Mouse (Mus musculus) embryonic facial prominence, embryonic 15.5 days (tissue): ENCODE measurements around the gene Tinf2. TPM values are rescaled to one million over a fixed set of nuclear protein-coding genes. Genes with fewer than 3 reads are reported as not detected.

Experiments
- ATAC-seq: fragments of 200-750 bp; cut with Nextera tagmentation; 2 replicates; pipeline ENCODE4 v1.8.0; 2017; ENCODE audit warnings: low read depth, moderate TSS enrichment; ENCODE audit not compliant: insufficient number of reproducible peaks, low FRiP score, low TSS enrichment
- H3K27ac ChIP-seq: fragments of 300-500 bp; sonication (generic); replicated peaks from 2 replicates; pipeline ENCODE4 v1.5.1; 2015; ENCODE audit warnings: mild to moderate bottlenecking, inconsistent platforms
- H3K27me3 ChIP-seq: fragments of 300-500 bp; sonication (generic); 2 replicates; pipeline ENCODE4 v1.6.1; 2015; ENCODE audit warnings: inconsistent platforms
- H3K36me3 ChIP-seq: fragments of 300-500 bp; sonication (generic); 2 replicates; pipeline ENCODE4 v1.6.1; 2015; ENCODE audit warnings: mild to moderate bottlenecking, inconsistent platforms
- H3K4me1 ChIP-seq: fragments of 300-500 bp; sonication (generic); 2 replicates; pipeline ENCODE4 v1.6.1; 2015; ENCODE audit warnings: inconsistent platforms
- H3K4me2 ChIP-seq: fragments of 300-500 bp; sonication (generic); replicated peaks from 2 replicates; pipeline ENCODE4 v1.6.1; 2015; ENCODE audit warnings: mild to moderate bottlenecking, inconsistent platforms
- H3K4me3 ChIP-seq: fragments of 300-500 bp; sonication (generic); replicated peaks from 2 replicates; pipeline ENCODE4 v1.5.1; 2015; ENCODE audit warnings: mild to moderate bottlenecking, inconsistent platforms
- H3K9ac ChIP-seq: fragments of 300-500 bp; sonication (generic); 2 replicates; pipeline ENCODE4 v1.6.1; 2015; ENCODE audit warnings: inconsistent platforms
- H3K9me3 ChIP-seq: fragments of 300-500 bp; sonication (generic); replicated peaks from 2 replicates; pipeline ENCODE4 v1.6.1; 2016; ENCODE audit warnings: inconsistent platforms
- WGBS: fragments of 180-500 bp; shearing (Covaris S2); methylation state at CpG from one replicate; pipeline ENCODE4 v1.1.7; 2015; 5-methylcytosine and 5-hydroxymethylcytosine counted together
- polyA plus RNA-seq: library from polyadenylated mRNA; unstranded; fragments of >200 nt; fragmentation: Nextera tagmentation; extraction: Ambion mirVana; gene quantifications from 2 replicates; pipeline ENCODE4 v1.2.1, GENCODE M21; 2015

The Tinf2 gene
- polyA plus RNA-seq, 1 experiment from 2014 or later = 34.0 TPM

GRCm38 (mm10) chr14:55702761-55703160, 21.1 kb upstream of the Tinf2 start:
- Histone ChIP-seq H3K27me3 (no peaks in the 10 kb centered on the region), H3K4me1 (no peaks in the 10 kb centered on the region), H3K4me2 (no peak overlapping the region), H3K36me3 (no peaks in the 10 kb centered on the region), H3K9ac (no peak overlapping the region), H3K27ac (no peak overlapping the region), H3K4me3 (no peak overlapping the region), H3K9me3 (no peaks in the 10 kb centered on the region)
- 55% methylated on average over 6 of the region's 6 CpGs for WGBS
- no peak for ATAC-seq

GRCm38 (mm10) chr14:55701131-55701530, 19.5 kb upstream of the Tinf2 start:
- WGBS = 51% methylated on average over 9 of the region's 9 CpGs

GRCm38 (mm10) chr14:55697226-55697625, 15.6 kb upstream of the Tinf2 start:
- Histone ChIP-seq H3K9ac (no peak overlapping the region), H3K4me1 (no peaks in the 10 kb centered on the region), H3K4me3 (no peak overlapping the region), H3K4me2 (no peak overlapping the region), H3K27ac (no peak overlapping the region), H3K9me3 (no peaks in the 10 kb centered on the region), H3K27me3 (no peaks in the 10 kb centered on the region), H3K36me3 (no peaks in the 10 kb centered on the region)
- WGBS = 82% methylated on average over 4 of the region's 4 CpGs
- ATAC-seq = no peak

More at GRCm38 (mm10) chr14:55701131-55701530, 19.5 kb upstream of the Tinf2 start:
- Histone ChIP-seq H3K4me2 (no peak overlapping the region), H3K27me3 (no peaks in the 10 kb centered on the region), H3K27ac (0 out of 2 replicates have a peak overlapping the region, but pooled peaks have one; percentile 14), H3K9ac (no peak overlapping the region), H3K4me1 (no peaks in the 10 kb centered on the region), H3K4me3 (no peak overlapping the region), H3K9me3 (no peaks in the 10 kb centered on the region), H3K36me3 (no peaks in the 10 kb centered on the region)
- no peak for ATAC-seq

- no peaks in the 10 kb centered on the region for H3K36me3 ChIP-seq
- H3K9ac ChIP-seq = no peak overlapping the region
- no peaks in the 10 kb centered on the region for H3K27me3 ChIP-seq
- 49% methylated on average over 10 of the region's 10 CpGs for WGBS
- no peak overlapping the region for H3K27ac ChIP-seq
- no peak overlapping the region for H3K4me2 ChIP-seq
- H3K4me3 ChIP-seq = no peak overlapping the region
- no peak for ATAC-seq
- H3K4me1 ChIP-seq = no peaks in the 10 kb centered on the region
- no peaks in the 10 kb centered on the region for H3K9me3 ChIP-seq
Observed at GRCm38 (mm10) chr14:55689433-55689832, 7.8 kb upstream of the Tinf2 start.

GRCm38 (mm10) chr14:55682118-55682493, 486 bp upstream of the Tinf2 start:
- Histone ChIP-seq H3K9ac (peak overlapping the region; percentile 50), H3K4me1 (peaks cover 21% of the 10 kb centered on the region), H3K4me3 (peak overlapping the region; percentile 77), H3K36me3 (peaks cover 35% of the 10 kb centered on the region), H3K27me3 (no peaks in the 10 kb centered on the region), H3K4me2 (peak overlapping the region; percentile 79), H3K9me3 (no peaks in the 10 kb centered on the region), H3K27ac (peak overlapping the region; percentile 89)
- ATAC-seq = peak; percentile 5; the same call in 1 of the 2 replicates
- 11% methylated on average over 3 of the region's 3 CpGs for WGBS

- WGBS = 82% methylated on average over 4 of the region's 4 CpGs
Observed at GRCm38 (mm10) chr14:55677615-55678014, 4.0 kb downstream of the Tinf2 start.

GRCm38 (mm10) chr14:55672741-55673060, 8.9 kb downstream of the Tinf2 start:
- ATAC-seq = no peak
- H3K9ac ChIP-seq = no peak overlapping the region
- H3K27ac ChIP-seq = no peak overlapping the region; the same call in 1 of the 2 replicates
- H3K4me3 ChIP-seq = peak overlapping the region; percentile 66
- WGBS = 72% methylated on average over 7 of the region's 7 CpGs
- peaks cover 18% of the 10 kb centered on the region for H3K4me1 ChIP-seq
- peak overlapping the region; percentile 74 for H3K4me2 ChIP-seq
- H3K27me3 ChIP-seq = no peaks in the 10 kb centered on the region
- H3K36me3 ChIP-seq = peaks cover 42% of the 10 kb centered on the region
- H3K9me3 ChIP-seq = no peaks in the 10 kb centered on the region

More at GRCm38 (mm10) chr14:55677615-55678014, 4.0 kb downstream of the Tinf2 start:
- H3K4me1 ChIP-seq = peaks cover 25% of the 10 kb centered on the region
- no peaks in the 10 kb centered on the region for H3K27me3 ChIP-seq
- H3K9me3 ChIP-seq = no peaks in the 10 kb centered on the region
- no peak overlapping the region for H3K9ac ChIP-seq
- no peak overlapping the region for H3K4me3 ChIP-seq
- no peak overlapping the region for H3K27ac ChIP-seq
- H3K4me2 ChIP-seq = no peak overlapping the region
- no peak for ATAC-seq
- H3K36me3 ChIP-seq = peaks cover 60% of the 10 kb centered on the region

GRCm38 (mm10) chr14:55671833-55672740, 9.5 kb downstream of the Tinf2 start, which contains the start of the genes Gmpr2 and Nedd8:
Gene Gmpr2 (plus strand): TSS chr14:55671941.
Gene Nedd8 (minus strand): TSS chr14:55672124.
- Histone ChIP-seq H3K9ac (peak within 1 kb of the TSS; percentile 76), H3K36me3 (peaks cover 35% of the 10 kb centered on the region), H3K27me3 (no peaks in the 10 kb centered on the region), H3K27ac (peak within 1 kb of the TSS; percentile 94), H3K9me3 (no peaks in the 10 kb centered on the region), H3K4me3 (peak within 1 kb of the TSS; percentile 66), H3K4me1 (peaks cover 18% of the 10 kb centered on the region), H3K4me2 (peak within 1 kb of the TSS; percentile 74)
- WGBS = under 1% methylated on average over 38 of the region's 38 CpGs
- ATAC-seq = peak; percentile 98

GRCm38 (mm10) chr14:55671486-55671832, 10.2 kb downstream of the Tinf2 start:
- Histone ChIP-seq H3K4me1 (peaks cover 18% of the 10 kb centered on the region), H3K27me3 (no peaks in the 10 kb centered on the region), H3K36me3 (peaks cover 34% of the 10 kb centered on the region), H3K4me3 (peak overlapping the region; percentile 66), H3K9me3 (no peaks in the 10 kb centered on the region), H3K9ac (peak overlapping the region; percentile 76), H3K27ac (peak overlapping the region; percentile 94), H3K4me2 (peak overlapping the region; percentile 74)
- WGBS = under 1% methylated on average over 12 of the region's 12 CpGs
- peak; percentile 51; the same call in 1 of the 2 replicates for ATAC-seq

GRCm38 (mm10) chr14:55660636-55661035, 21.0 kb downstream of the Tinf2 start:
- Histone ChIP-seq H3K36me3 (peaks cover 38% of the 10 kb centered on the region), H3K4me2 (0 out of 2 replicates have a peak overlapping the region, but pooled peaks have one; percentile 45), H3K4me1 (peaks cover 13% of the 10 kb centered on the region), H3K9me3 (no peaks in the 10 kb centered on the region), H3K27me3 (no peaks in the 10 kb centered on the region), H3K27ac (peak overlapping the region; percentile 55), H3K4me3 (peak overlapping the region; percentile 69), H3K9ac (no peak overlapping the region)
- WGBS = 36% methylated on average over 2 of the region's 2 CpGs
- ATAC-seq = 0 out of 2 replicates have a peak, but pooled peaks have one; percentile 27

GRCm38 (mm10) chr14:55659960-55660573, 21.6 kb downstream of the Tinf2 start, which contains the start of gene Mdp1:
Gene Mdp1 (minus strand): TSS chr14:55660508.
- Histone ChIP-seq H3K9me3 (no peaks in the 10 kb centered on the region), H3K4me1 (peaks cover 13% of the 10 kb centered on the region), H3K4me3 (peak within 1 kb of the TSS; percentile 69), H3K27ac (peak within 1 kb of the TSS; percentile 78), H3K27me3 (no peaks in the 10 kb centered on the region), H3K4me2 (peak within 1 kb of the TSS; percentile 45), H3K36me3 (peaks cover 36% of the 10 kb centered on the region), H3K9ac (peak within 1 kb of the TSS; percentile 64)
- peak; percentile 91 for ATAC-seq
- WGBS = under 1% methylated on average over 39 of the region's 39 CpGs
